Mouse (Mus musculus) limb, embryonic 14.5 days (tissue): Measurements from ENCODE around the gene Cep295nl. TPM values are rescaled to one million over a fixed set of nuclear protein-coding genes. Genes with fewer than 3 reads are reported as not detected.

Source experiments
- ATAC-seq: fragments of 200-750 bp; cut with Nextera tagmentation; 2 replicates; pipeline ENCODE4 v1.8.0; 2017; ENCODE audit warnings: low read depth, moderate number of reproducible peaks, moderate TSS enrichment; ENCODE audit not compliant: low FRiP score
- DNase-seq: peaks from one replicate; pipeline ENCODE4 v3.0.0-alpha.2; 2015; ENCODE audit warnings: low spot score
- H3K27ac ChIP-seq: fragments of 300-500 bp; sonication (generic); replicated peaks from 2 replicates; pipeline ENCODE4 v1.5.1; 2014; ENCODE audit warnings: low read depth, mild to moderate bottlenecking, low read length, moderate library complexity, mixed read lengths
- H3K27me3 ChIP-seq: fragments of 300-500 bp; sonication (generic); 2 replicates; pipeline ENCODE4 v1.6.1; 2014; ENCODE audit warnings: low read length, mixed read lengths; ENCODE audit not compliant: control insufficient read depth, insufficient read depth
- H3K36me3 ChIP-seq: fragments of 300-500 bp; sonication (generic); 2 replicates; pipeline ENCODE4 v1.6.1; 2014; ENCODE audit warnings: mild to moderate bottlenecking, low read length, moderate library complexity, mixed read lengths; ENCODE audit not compliant: control insufficient read depth, insufficient read depth
- H3K4me1 ChIP-seq: fragments of 300-500 bp; sonication (generic); 2 replicates; pipeline ENCODE4 v1.6.1; 2014; ENCODE audit warnings: antibody characterized with exemption, low read length, mixed read lengths; ENCODE audit not compliant: control insufficient read depth, insufficient read depth
- H3K4me2 ChIP-seq: fragments of 300-500 bp; sonication (generic); replicated peaks from 2 replicates; pipeline ENCODE4 v1.6.1; 2014; ENCODE audit warnings: low read depth, mild to moderate bottlenecking, low read length, moderate library complexity; ENCODE audit not compliant: severe bottlenecking
- H3K4me3 ChIP-seq: fragments of 300-500 bp; sonication (generic); replicated peaks from 2 replicates; pipeline ENCODE4 v1.5.1; 2014; ENCODE audit warnings: low read length
- H3K9ac ChIP-seq: fragments of 300-500 bp; sonication (generic); 2 replicates; pipeline ENCODE4 v1.6.1; 2014; ENCODE audit warnings: mild to moderate bottlenecking, low read depth, low read length, moderate library complexity; ENCODE audit not compliant: severe bottlenecking
- H3K9me3 ChIP-seq: fragments of 300-500 bp; sonication (generic); 2 replicates; pipeline ENCODE4 v1.6.1; 2016; ENCODE audit warnings: low read length; ENCODE audit not compliant: control insufficient read depth
- POLR2A ChIP-seq: fragments of 200-500 bp; IDR thresholded peaks from 2 replicates; pipeline ENCODE4 v1.8.0; 2012; ENCODE audit warnings: inconsistent platforms, mild to moderate bottlenecking, moderate library complexity, borderline replicate concordance; ENCODE audit not compliant: insufficient read depth, insufficient read length; ENCODE audit errors: extremely low read depth
- WGBS: fragments of 180-500 bp; shearing (Covaris S2); extraction: QIAGEN DNeasy Blood & Tissue Kit; methylation state at CpG from one replicate; pipeline ENCODE4 v1.1.7; 2014; 5-methylcytosine and 5-hydroxymethylcytosine counted together
- polyA plus RNA-seq, 2 experiments: library from polyadenylated mRNA; depleted of rRNA in 1 of 2; stranded (reverse) in 1 of 2; unstranded in 1 of 2; fragments of >200 nt; fragmentation: Nextera tagmentation in 1 of 2; extraction: Ambion mirVana in 1 of 2; gene quantifications; 2 replicates each; pipeline versions ENCODE4 v1.2.1 to v1.2.3; 2012 to 2014

Cep295nl gene
- polyA plus RNA-seq, 2 experiments, result 0.85 to 1.3 TPM

GRCm38 (mm10) chr11:118328947-118329346, 13.4 kb downstream of the Cep295nl start:
- no peak overlapping the region for H3K4me3 ChIP-seq
- 0 out of 2 replicates have a peak overlapping the region, but pooled peaks have one; percentile 84 for H3K27ac ChIP-seq

GRCm38 (mm10) chr11:118328511-118328910, 13.8 kb downstream of the Cep295nl start:
- no peak for DNase-seq
- Histone ChIP-seq H3K27ac (peak overlapping the region; percentile 84; the same call in 1 of the 2 replicates), H3K4me3 (no peak overlapping the region), H3K4me2 (no peak overlapping the region), H3K4me1 (peaks cover 50% of the 10 kb centered on the region), H3K9me3 (no peaks in the 10 kb centered on the region), H3K27me3 (no peaks in the 10 kb centered on the region), H3K9ac (no peak overlapping the region), H3K36me3 (peaks cover 42% of the 10 kb centered on the region)
- no peak for TF ChIP-seq POLR2A
- WGBS, result 94% methylated on average over 6 of the region's 6 CpGs
- no peak for ATAC-seq

More at GRCm38 (mm10) chr11:118328947-118329346, 13.4 kb downstream of the Cep295nl start:
- no peak for DNase-seq
- no peak for ATAC-seq
- Histone ChIP-seq H3K9me3 (no peaks in the 10 kb centered on the region), H3K4me2 (no peak overlapping the region), H3K9ac (no peak overlapping the region), H3K27me3 (no peaks in the 10 kb centered on the region), H3K36me3 (peaks cover 46% of the 10 kb centered on the region), H3K4me1 (peaks cover 46% of the 10 kb centered on the region)
- WGBS, result 91% methylated on average over 5 of the region's 5 CpGs
- TF ChIP-seq POLR2A, result no peak

- Histone ChIP-seq H3K36me3 (peaks cover 30% of the 10 kb centered on the region), H3K4me3 (0 out of 2 replicates have a peak overlapping the region, but pooled peaks have one; percentile 4), H3K27ac (peak overlapping the region; percentile 84), H3K9me3 (no peaks in the 10 kb centered on the region), H3K4me1 (peaks cover 56% of the 10 kb centered on the region), H3K9ac (0 out of 2 replicates have a peak overlapping the region, but pooled peaks have one; percentile 12), H3K27me3 (no peaks in the 10 kb centered on the region), H3K4me2 (peak overlapping the region; percentile 44)
- peak; percentile 77 for DNase-seq
- WGBS, result 40% methylated on average over 24 of the region's 24 CpGs
- peak; percentile 44; the same call in 1 of the 2 replicates for ATAC-seq
- no peak for TF ChIP-seq POLR2A
Observed at GRCm38 (mm10) chr11:118326991-118327971, 15.0 kb downstream of the Cep295nl start.

- H3K27me3 ChIP-seq, result no peaks in the 10 kb centered on the region
- no peaks in the 10 kb centered on the region for H3K9me3 ChIP-seq
- no peak for TF ChIP-seq POLR2A
- H3K4me3 ChIP-seq, result no peak overlapping the region
- H3K36me3 ChIP-seq, result peaks cover 22% of the 10 kb centered on the region
- H3K4me2 ChIP-seq, result no peak overlapping the region
- H3K9ac ChIP-seq, result no peak overlapping the region
- H3K4me1 ChIP-seq, result peaks cover 62% of the 10 kb centered on the region
- ATAC-seq, result no peak
- WGBS, result 80% methylated on average over 4 of the region's 4 CpGs
- peak overlapping the region; percentile 84; the same call in 1 of the 2 replicates for H3K27ac ChIP-seq
- no peak for DNase-seq
Observed at GRCm38 (mm10) chr11:118326491-118326890, 15.8 kb downstream of the Cep295nl start.

- Histone ChIP-seq H3K27ac (peak overlapping the region; percentile 83), H3K27me3 (no peaks in the 10 kb centered on the region), H3K9me3 (no peaks in the 10 kb centered on the region), H3K4me2 (peak overlapping the region; percentile 27), H3K4me1 (peaks cover 65% of the 10 kb centered on the region), H3K36me3 (peaks cover 13% of the 10 kb centered on the region), H3K4me3 (no peak overlapping the region), H3K9ac (no peak overlapping the region)
- TF ChIP-seq POLR2A, result no peak
- WGBS, result 12% methylated on average over 5 of the region's 5 CpGs
- ATAC-seq (peak; percentile 66), DNase-seq (peak; percentile 86)
Observed at GRCm38 (mm10) chr11:118324541-118324940, 17.8 kb downstream of the Cep295nl start.
